Mouse (Mus musculus) lung, adult 2 months (tissue): Measurements from ENCODE around the gene Pak1. TPM values are rescaled to one million over a fixed set of nuclear protein-coding genes. Genes with fewer than 3 reads are reported as not detected.

Experiments
- DNase-seq: peaks from one replicate; pipeline ENCODE4 v3.0.0; 2022
- H3K4me1 ChIP-seq: fragments of 200-500 bp; 2 replicates; pipeline ENCODE4 v1.6.1; 2011; ENCODE audit warnings: low read length; ENCODE audit not compliant: control insufficient read depth, insufficient read depth
- H3K4me3 ChIP-seq: fragments of 200-500 bp; replicated peaks from 2 replicates; pipeline ENCODE3; 2011; ENCODE audit warnings: low read depth, mild to moderate bottlenecking, control low read depth, low read length; ENCODE audit errors: extremely low read depth
- CTCF ChIP-seq: fragments of 200-500 bp; IDR thresholded peaks from 2 replicates; pipeline ENCODE4 v1.5.1; 2011; ENCODE audit warnings: mild to moderate bottlenecking, low read length, control low read depth; ENCODE audit not compliant: insufficient read depth
- POLR2A ChIP-seq: fragments of 200-500 bp; IDR thresholded peaks from 2 replicates; pipeline ENCODE4 v1.6.1; 2011; ENCODE audit warnings: low read depth, mild to moderate bottlenecking, control low read depth, low read length, borderline replicate concordance; ENCODE audit errors: extremely low read depth
- WGBS: fragments of 180-500 bp; shearing (Covaris S2); methylation state at CpG from one replicate; pipeline ENCODE4 v1.1.7; 2018; 5-methylcytosine and 5-hydroxymethylcytosine counted together
- polyA plus RNA-seq: library from polyadenylated mRNA; depleted of rRNA; stranded (reverse); fragments of >200 nt; gene quantifications from 2 replicates; pipeline ENCODE4 v1.2.3, GENCODE M21; 2012; rRNA removed

Pak1 gene
- polyA plus RNA-seq, 1 experiment, result 7.5 TPM

DNA sequence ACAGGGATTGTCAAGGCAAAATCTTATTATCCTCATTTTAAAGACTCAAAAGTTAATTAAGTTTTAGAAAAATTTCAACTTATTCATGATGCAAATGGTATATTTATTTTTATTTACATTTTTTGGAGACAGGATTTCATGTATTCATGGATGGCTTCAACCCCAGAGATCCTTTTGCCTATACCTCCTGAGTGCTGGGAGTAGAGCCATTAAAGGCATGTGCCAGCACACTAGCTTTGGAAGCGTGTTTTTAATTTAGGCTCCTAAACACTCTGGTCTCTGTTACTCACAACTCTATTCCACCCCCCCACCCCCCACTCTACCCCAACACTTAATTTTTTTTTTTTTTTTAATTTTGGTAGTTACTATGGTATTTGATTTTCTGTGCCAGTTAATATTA, 80.4 kb downstream of the Pak1 start:
- Histone ChIP-seq H3K4me3 (no peak overlapping the region), H3K4me1 (no peaks in the 10 kb centered on the region)
- 100% methylated on average over 1 of the region's 1 CpGs for WGBS
- TF ChIP-seq POLR2A (no peak), CTCF (no peak)
- no peak for DNase-seq

DNA sequence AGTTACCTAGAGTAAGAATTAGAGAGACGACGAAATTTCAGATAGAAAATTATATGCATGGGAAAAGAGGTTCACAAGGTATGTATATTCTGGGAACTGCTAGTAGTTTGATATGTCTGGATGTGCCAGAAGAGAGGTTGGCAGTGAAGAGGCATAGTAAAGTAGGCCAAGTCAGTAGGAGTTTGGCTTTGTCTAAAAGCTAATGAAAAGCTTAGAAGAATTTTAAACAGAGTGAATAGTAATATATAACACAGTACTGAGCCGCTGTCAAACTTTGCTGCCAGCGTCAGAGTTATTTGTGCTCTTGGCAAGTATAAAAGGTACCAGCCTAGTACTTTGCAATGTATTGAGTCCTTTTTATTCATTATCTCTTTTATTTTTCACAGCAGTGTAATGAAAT, 84.1 kb downstream of the Pak1 start:
- no peak for TF ChIP-seq POLR2A
- no peak for TF ChIP-seq CTCF
- Histone ChIP-seq H3K4me1 (no peaks in the 10 kb centered on the region), H3K4me3 (no peak overlapping the region)
- 95% methylated on average over 4 of the region's 4 CpGs for WGBS
- DNase-seq, result no peak

DNA sequence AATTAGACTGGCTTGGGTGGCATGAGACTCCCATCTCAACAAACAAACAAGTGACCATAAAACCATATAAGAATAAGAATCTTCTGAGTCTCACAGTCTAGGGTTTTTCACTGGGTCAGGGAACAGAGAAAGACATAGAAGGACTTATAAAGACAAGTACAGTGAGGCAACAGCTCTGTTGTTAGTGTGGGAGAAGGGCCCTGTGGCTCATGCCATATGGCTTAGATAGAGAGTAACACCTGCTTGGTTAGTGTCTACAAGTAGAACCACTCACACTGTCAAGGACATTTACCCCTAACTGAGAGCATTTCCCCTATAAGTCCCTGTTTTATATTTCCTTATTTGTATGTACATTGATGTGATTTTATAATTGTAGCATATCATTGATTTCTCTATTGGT, 85.0 kb downstream of the Pak1 start:
- no peak for DNase-seq
- no peak overlapping the region for H3K4me3 ChIP-seq
- no peak for TF ChIP-seq CTCF
- no peak for TF ChIP-seq POLR2A
- no peaks in the 10 kb centered on the region for H3K4me1 ChIP-seq

DNA sequence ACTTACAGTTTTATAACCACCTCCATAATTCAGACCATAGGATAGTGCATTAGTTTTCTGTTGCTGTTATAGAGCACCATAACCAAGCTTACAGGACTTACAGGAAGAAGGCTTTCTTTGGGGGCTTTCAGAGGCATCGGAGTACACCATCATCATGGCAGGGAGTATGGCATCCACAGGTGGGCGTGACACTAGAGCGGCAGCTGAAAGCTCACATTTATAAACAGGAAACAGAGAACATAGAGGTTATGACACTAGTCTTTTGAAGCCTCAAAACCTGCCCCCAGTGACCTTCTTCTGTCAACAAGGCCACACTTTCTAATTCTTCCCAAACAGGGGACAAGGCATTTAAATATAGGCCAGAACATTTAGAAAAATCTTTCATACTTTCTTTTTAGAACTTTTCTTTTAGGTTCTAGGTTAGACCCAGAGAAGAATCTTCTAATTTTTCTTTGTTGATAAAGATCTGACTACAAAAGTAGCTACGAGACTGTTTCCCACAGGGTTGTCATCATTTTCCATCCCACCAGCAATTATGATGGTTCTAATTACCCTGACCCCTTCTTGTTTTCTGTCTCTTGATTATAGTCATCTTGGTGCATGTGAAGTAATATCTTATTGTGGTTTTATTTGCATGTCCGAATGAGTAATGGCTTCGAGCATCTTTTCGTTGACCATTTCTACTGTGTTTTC, 89.7 kb downstream of the Pak1 start:
- no peak for DNase-seq
- Histone ChIP-seq H3K4me3 (no peak overlapping the region), H3K4me1 (no peaks in the 10 kb centered on the region)
- 73% methylated on average over 7 of the region's 7 CpGs for WGBS
- TF ChIP-seq CTCF (no peak), POLR2A (no peak)

DNA sequence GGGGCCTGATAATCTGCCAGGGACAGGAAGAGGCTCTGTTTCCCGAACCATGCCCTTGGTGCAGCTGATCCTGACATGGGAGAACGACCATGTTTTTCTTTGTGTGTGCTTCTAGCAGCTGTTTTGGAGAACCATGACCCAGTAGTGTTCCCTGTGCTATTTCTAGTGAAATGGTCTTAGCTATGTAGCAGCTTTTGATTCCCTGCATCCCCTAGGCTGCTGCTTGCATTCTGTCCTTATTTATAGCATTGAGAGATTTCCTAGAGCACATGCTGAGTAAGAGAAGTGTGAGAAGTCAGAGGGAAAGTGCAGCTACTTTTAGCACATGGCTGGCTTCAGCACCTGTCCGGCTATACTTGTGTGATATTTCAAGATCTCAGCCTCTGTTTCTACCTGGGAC, 123.3 kb downstream of the Pak1 start:
- Histone ChIP-seq H3K4me1 (no peaks in the 10 kb centered on the region), H3K4me3 (no peak overlapping the region)
- TF ChIP-seq POLR2A (no peak), CTCF (no peak)
- DNase-seq, result no peak
- WGBS, result 66% methylated on average over 3 of the region's 3 CpGs

DNA sequence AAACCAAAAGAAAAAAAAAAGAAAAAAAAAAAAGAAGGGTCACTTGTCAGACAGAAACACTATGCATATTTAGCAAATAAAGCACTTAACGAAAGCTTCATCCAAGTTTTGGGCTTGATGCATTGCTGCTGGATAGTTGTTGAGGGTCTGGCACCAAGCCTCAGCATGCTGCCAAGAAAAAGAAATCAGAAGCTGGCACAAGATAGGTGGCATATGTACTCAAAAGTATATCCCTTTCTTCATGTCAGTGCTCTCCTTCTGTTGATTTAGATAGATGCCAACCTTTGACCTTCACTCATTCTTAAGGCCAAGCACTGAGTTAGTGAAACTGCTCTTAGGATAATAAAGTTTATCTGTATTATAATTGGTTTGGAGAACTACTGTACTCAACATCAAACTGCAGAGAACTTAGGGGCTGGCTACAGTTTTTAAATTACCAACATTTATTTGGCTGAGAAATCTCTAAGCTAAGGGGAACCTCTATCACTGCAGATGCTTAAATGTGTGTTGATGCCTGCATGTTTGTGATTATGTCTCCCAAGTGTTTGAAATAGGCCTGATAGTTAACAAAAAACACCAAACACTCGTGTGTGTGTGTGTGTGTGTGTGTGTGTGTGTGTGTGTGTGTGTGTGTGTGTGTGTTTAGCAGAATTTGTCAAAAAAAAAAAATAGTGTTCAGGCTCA, 126.6 kb downstream of the Pak1 start:
- Histone ChIP-seq H3K4me1 (no peaks in the 10 kb centered on the region), H3K4me3 (no peak overlapping the region)
- DNase-seq, result no peak
- TF ChIP-seq POLR2A (no peak), CTCF (no peak)
- 56% methylated on average over 2 of the region's 2 CpGs for WGBS

DNA sequence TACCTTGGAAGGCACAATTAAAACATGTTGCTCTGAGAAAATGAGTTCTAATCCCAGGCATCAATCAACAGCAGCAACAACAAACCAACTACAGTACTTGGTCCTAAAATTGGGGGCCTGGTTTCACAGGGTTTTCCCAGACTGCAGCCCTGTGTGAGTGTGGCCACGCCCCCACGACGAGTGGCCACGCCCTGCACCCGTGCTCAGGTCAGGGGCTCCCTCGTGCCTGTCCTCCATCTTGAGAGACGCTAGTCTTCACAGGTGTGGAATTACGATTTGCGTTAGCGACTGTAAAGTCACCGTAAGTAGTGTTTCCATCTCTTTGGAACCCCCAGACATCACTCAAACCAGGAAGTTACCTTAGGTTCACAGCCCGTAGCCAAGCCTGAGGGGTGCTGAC, 131.4 kb downstream of the Pak1 start, which contains the start of gene Gdpd4:
Gene Gdpd4, plus strand, starts transcription at position 214 of the 400 bp plus-strand sequence.
- Histone ChIP-seq H3K4me1 (no peaks in the 10 kb centered on the region), H3K4me3 (no peak within 1 kb of the TSS)
- DNase-seq, result no peak
- TF ChIP-seq POLR2A (no peak), CTCF (no peak)
- 78% methylated on average over 12 of the region's 12 CpGs for WGBS

DNA sequence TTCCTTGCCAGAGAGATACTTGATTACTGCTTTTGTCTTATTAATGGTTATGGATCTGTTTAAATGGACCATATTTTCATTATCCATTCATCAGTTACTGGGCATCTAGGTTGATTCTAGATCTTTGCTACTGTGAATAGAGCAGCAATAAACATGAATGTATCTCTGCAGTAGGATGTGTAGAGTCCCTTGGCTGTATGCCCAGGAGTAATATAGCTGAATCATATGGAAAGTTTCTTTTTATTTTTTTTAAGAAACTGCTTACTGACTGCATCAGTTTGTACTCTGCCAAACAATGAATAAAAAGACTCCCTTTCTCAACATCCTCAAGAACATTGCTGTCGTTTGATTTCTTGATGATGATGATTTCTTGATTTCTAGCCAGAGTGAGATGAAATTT, 137.5 kb downstream of the Pak1 start:
- no peak overlapping the region for H3K4me3 ChIP-seq
- no peak for DNase-seq
- H3K4me1 ChIP-seq, result no peaks in the 10 kb centered on the region
- no peak for TF ChIP-seq POLR2A
- TF ChIP-seq CTCF, result no peak
- WGBS, result 50% methylated on average over 1 of the region's 1 CpGs

DNA sequence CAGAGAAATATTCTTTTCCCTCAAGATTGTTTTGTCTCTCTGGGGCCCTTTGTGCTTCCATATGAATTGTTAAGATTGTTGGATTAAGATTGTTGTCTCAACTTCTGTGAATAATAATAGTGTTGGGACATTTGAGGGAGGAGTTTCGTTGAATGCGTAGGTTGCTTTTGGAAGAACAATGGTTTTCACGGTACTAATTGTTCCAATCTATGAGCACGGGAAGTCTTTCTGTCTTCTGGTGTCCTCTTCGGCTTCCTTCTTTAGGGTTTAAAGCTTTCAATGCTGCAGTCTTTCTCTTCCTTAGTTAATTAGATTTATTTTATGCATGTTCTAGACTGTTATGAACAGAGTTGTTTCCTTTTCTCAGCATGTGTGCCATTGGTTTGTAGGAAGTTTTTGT, 138.6 kb downstream of the Pak1 start:
- DNase-seq, result no peak
- no peaks in the 10 kb centered on the region for H3K4me1 ChIP-seq
- no peak overlapping the region for H3K4me3 ChIP-seq
- WGBS, result 68% methylated on average over 5 of the region's 5 CpGs
- TF ChIP-seq CTCF, result no peak
- TF ChIP-seq POLR2A, result no peak

DNA sequence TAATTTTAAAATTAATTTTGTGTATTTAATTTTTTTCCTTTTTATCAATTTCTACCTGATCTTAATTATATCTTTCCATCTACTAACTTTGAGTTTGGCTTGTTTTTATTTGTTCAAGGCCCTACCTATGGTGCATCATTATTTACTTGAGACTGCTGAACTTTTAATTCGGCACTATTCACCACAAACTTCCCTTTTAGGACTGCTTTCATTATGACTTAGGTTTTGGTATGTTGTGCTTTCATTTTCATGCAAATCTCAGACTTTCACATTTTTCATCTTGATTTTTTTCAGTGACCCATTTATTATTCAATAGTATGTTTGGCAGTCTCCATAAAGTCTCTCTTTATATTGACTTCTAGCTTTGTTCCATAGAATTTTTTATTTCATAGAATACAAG, 156.1 kb downstream of the Pak1 start:
- H3K4me3 ChIP-seq, result no peak overlapping the region
- DNase-seq, result no peak
- TF ChIP-seq POLR2A, result no peak
- WGBS, result 70% methylated on average over 1 of the region's 1 CpGs
- no peaks in the 10 kb centered on the region for H3K4me1 ChIP-seq

Other genes starting within 250 kb of the Pak1 start
- gene Aamdc, start 209.0 kb upstream of the Pak1 start, polyA plus RNA-seq, result 16.9 and 25.6 TPM in 2 replicates
- gene Rsf1, start 208.7 kb upstream of the Pak1 start, polyA plus RNA-seq, result 1.7 and 3.2 TPM in 2 replicates
- gene Clns1a, start 91.9 kb upstream of the Pak1 start, polyA plus RNA-seq, result 20.4 and 21.6 TPM in 2 replicates
- 5.0 and 5.4 TPM in 2 replicates for gene Aqp11, start 50.3 kb upstream of the Pak1 start, polyA plus RNA-seq
- gene Gdpd4, start 131.4 kb downstream of the Pak1 start, polyA plus RNA-seq, result not detected in 2 replicates